Mouse (Mus musculus) liver, postnatal 0 days (tissue): ENCODE data around the gene Bbs7.

Experiments
- CTCF ChIP-seq: sonication (generic); IDR thresholded peaks from 2 replicates; pipeline ENCODE4 v1.5.1; 2016; ENCODE audit warnings: antibody characterized with exemption, low read depth
- EP300 ChIP-seq: IDR thresholded peaks from 2 replicates; pipeline ENCODE4 v1.6.1; 2016; ENCODE audit warnings: antibody characterized with exemption, low read depth, mild to moderate bottlenecking

- TF ChIP-seq CTCF (no peak), EP300 (no peak)
These were observed 590 bp downstream of the Bbs7 start for GRCm38 (mm10) chr3:36612687-36613086.
